Mouse (Mus musculus): ENCODE measurements at regions not wholly inside any gene's neighbourhood (a gene's known extent, or its start where the extent isn't known, plus 50 kb on each side); places are given as distances from the start of the nearest gene placed in this dataset.

DNA sequence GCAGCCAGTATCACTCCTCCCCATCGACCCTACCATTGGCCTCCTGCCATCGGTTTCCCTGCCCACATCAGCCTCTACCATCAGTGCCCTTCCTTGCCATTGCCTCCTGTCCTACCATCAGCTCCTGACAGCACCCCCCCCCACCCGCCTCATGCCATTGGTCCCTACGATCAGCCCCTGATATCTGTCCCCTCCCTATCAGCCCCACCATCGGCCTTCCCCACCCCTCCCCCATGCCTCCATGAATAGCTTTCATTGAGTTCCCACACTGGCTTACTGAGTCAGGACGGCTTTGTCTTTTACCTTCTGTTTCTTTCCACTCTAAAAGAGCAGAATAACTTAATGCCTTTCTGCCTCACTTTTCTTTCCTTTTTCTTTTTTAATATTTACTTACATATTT, 277.9 kb upstream of the Bmper start:
- TF ChIP-seq FLI1 (IDR thresholded peaks at IDR 0.05; ENCODE audit: low read length) (no peak), GATA1 (IDR thresholded peaks at IDR 0.05; ENCODE audit: borderline replicate concordance, low read length) (no peak)

Measured in megakaryocyte, embryonic 14.5 days (primary cell).